Mouse (Mus musculus) hindbrain, embryonic 11.5 days (tissue): Measurements from ENCODE around the gene Myo1b. TPM values are rescaled to one million over a fixed set of nuclear protein-coding genes. Genes with fewer than 3 reads are reported as not detected.
"Not testable (repeated sequence)": the region's sequence is repeated elsewhere in the genome, so short reads cannot be mapped to it uniquely, and the experiment has no call there.

Experiments used
- ATAC-seq: fragments of 200-750 bp; cut with Nextera tagmentation; 2 replicates; pipeline ENCODE4 v1.8.0; 2017; ENCODE audit warnings: mild to moderate bottlenecking, moderate TSS enrichment, moderate library complexity; ENCODE audit not compliant: low FRiP score
- DNase-seq: peaks from one replicate; pipeline ENCODE4 v3.0.0-alpha.2; 2015; ENCODE audit warnings: low spot score
- H3K27ac ChIP-seq: fragments of 300-500 bp; sonication (generic); 2 replicates; pipeline ENCODE4 v1.5.1; 2014; ENCODE audit warnings: mild to moderate bottlenecking, low read depth, low read length
- H3K27me3 ChIP-seq: fragments of 300-500 bp; sonication (generic); 2 replicates; pipeline ENCODE4 v1.6.1; 2014; ENCODE audit warnings: mild to moderate bottlenecking, low read length, moderate library complexity, mixed read lengths; ENCODE audit not compliant: control insufficient read depth, insufficient read depth
- H3K36me3 ChIP-seq: fragments of 300-500 bp; sonication (generic); 2 replicates; pipeline ENCODE4 v1.6.1; 2014; ENCODE audit warnings: mild to moderate bottlenecking, low read length, moderate library complexity, mixed read lengths; ENCODE audit not compliant: control insufficient read depth, insufficient read depth
- H3K4me1 ChIP-seq: fragments of 300-500 bp; sonication (generic); replicated peaks from 2 replicates; pipeline ENCODE4 v1.6.1; 2014; ENCODE audit warnings: low read length, mixed read lengths; ENCODE audit not compliant: control insufficient read depth, insufficient read depth
- H3K4me2 ChIP-seq: fragments of 300-500 bp; sonication (generic); replicated peaks from 2 replicates; pipeline ENCODE4 v1.6.1; 2014; ENCODE audit warnings: mild to moderate bottlenecking, low read depth, low read length
- H3K4me3 ChIP-seq: fragments of 300-500 bp; sonication (generic); 2 replicates; pipeline ENCODE4 v1.5.1; 2014; ENCODE audit warnings: low read depth, low read length
- H3K9ac ChIP-seq: fragments of 300-500 bp; sonication (generic); 2 replicates; pipeline ENCODE4 v1.6.1; 2014; ENCODE audit warnings: low read depth, low read length
- H3K9me3 ChIP-seq: fragments of 300-500 bp; sonication (generic); 2 replicates; pipeline ENCODE4 v1.6.1; 2016; ENCODE audit warnings: low read length; ENCODE audit not compliant: control insufficient read depth
- WGBS: fragments of 180-500 bp; shearing (Covaris S2); extraction: QIAGEN DNeasy Blood & Tissue Kit; methylation state at CpG from one replicate; pipeline ENCODE4 v1.1.7; 2014; 5-methylcytosine and 5-hydroxymethylcytosine counted together
- polyA plus RNA-seq: library from polyadenylated mRNA; unstranded; fragments of >200 nt; fragmentation: Nextera tagmentation; extraction: Ambion mirVana; gene quantifications from 2 replicates; pipeline ENCODE4 v1.2.1, GENCODE M21; 2014

The Myo1b gene
- polyA plus RNA-seq, 1 experiment from 2014 or later = 156 TPM

- H3K27ac ChIP-seq = no peak overlapping the region
- no peak for ATAC-seq
Observed at GRCm38 (mm10) chr1:51872493-51873261, 43.2 kb downstream of the Myo1b start.

GRCm38 (mm10) chr1:51871234-51871633 is 44.6 kb downstream of the Myo1b start:
- 75% methylated on average over 2 of the region's 2 CpGs for WGBS
- not testable (repeated sequence) for H3K36me3 ChIP-seq, H3K9me3 ChIP-seq, DNase-seq, H3K4me3 ChIP-seq, H3K4me2 ChIP-seq, H3K9ac ChIP-seq, ATAC-seq, H3K27ac ChIP-seq, H3K4me1 ChIP-seq, H3K27me3 ChIP-seq

More at GRCm38 (mm10) chr1:51872493-51873261, 43.2 kb downstream of the Myo1b start:
- H3K9me3 ChIP-seq = no peaks in the 10 kb centered on the region
- H3K4me3 ChIP-seq = no peak overlapping the region
- DNase-seq = no peak
- no peaks in the 10 kb centered on the region for H3K27me3 ChIP-seq
- H3K36me3 ChIP-seq = no peaks in the 10 kb centered on the region
- WGBS = 88% methylated on average over 7 of the region's 7 CpGs
- no peak overlapping the region for H3K4me2 ChIP-seq
- H3K4me1 ChIP-seq = no peaks in the 10 kb centered on the region
- no peak overlapping the region for H3K9ac ChIP-seq

- Histone ChIP-seq H3K27me3 (no peaks in the 10 kb centered on the region), H3K36me3 (no peaks in the 10 kb centered on the region), H3K9me3 (no peaks in the 10 kb centered on the region), H3K4me1 (no peaks in the 10 kb centered on the region), H3K4me3 (no peak overlapping the region), H3K9ac (no peak overlapping the region), H3K27ac (no peak overlapping the region), H3K4me2 (no peak overlapping the region)
- WGBS = 95% methylated on average over 8 of the region's 8 CpGs
- no peak for DNase-seq
- no peak for ATAC-seq
Observed at GRCm38 (mm10) chr1:51862828-51863421, 52.9 kb downstream of the Myo1b start.

GRCm38 (mm10) chr1:51860837-51861236 is 55.0 kb downstream of the Myo1b start:
- no peaks in the 10 kb centered on the region for H3K27me3 ChIP-seq
- no peak overlapping the region for H3K9ac ChIP-seq
- H3K4me1 ChIP-seq = no peaks in the 10 kb centered on the region
- no peaks in the 10 kb centered on the region for H3K9me3 ChIP-seq
- no peak overlapping the region for H3K4me2 ChIP-seq
- no peak for ATAC-seq
- 96% methylated on average over 10 of the region's 10 CpGs for WGBS
- no peak overlapping the region for H3K4me3 ChIP-seq
- H3K36me3 ChIP-seq = no peaks in the 10 kb centered on the region
- DNase-seq = no peak
- no peak overlapping the region for H3K27ac ChIP-seq

- no peak overlapping the region for H3K9ac ChIP-seq
- 89% methylated on average over 4 of the region's 4 CpGs for WGBS
- H3K4me2 ChIP-seq = no peak overlapping the region
Observed at GRCm38 (mm10) chr1:51856946-51857345, 58.9 kb downstream of the Myo1b start.

GRCm38 (mm10) chr1:51856245-51856915 is 59.5 kb downstream of the Myo1b start:
- ATAC-seq (no peak), DNase-seq (no peak)
- Histone ChIP-seq H3K27me3 (no peaks in the 10 kb centered on the region), H3K27ac (no peak overlapping the region), H3K4me3 (no peak overlapping the region), H3K4me1 (no peaks in the 10 kb centered on the region), H3K4me2 (no peak overlapping the region), H3K36me3 (no peaks in the 10 kb centered on the region), H3K9me3 (no peaks in the 10 kb centered on the region), H3K9ac (no peak overlapping the region)
- WGBS = 91% methylated on average over 11 of the region's 11 CpGs

More at GRCm38 (mm10) chr1:51856946-51857345, 58.9 kb downstream of the Myo1b start:
- Histone ChIP-seq H3K27ac (no peak overlapping the region), H3K9me3 (no peaks in the 10 kb centered on the region), H3K36me3 (no peaks in the 10 kb centered on the region), H3K4me3 (no peak overlapping the region), H3K4me1 (no peaks in the 10 kb centered on the region), H3K27me3 (no peaks in the 10 kb centered on the region)
- DNase-seq (no peak), ATAC-seq (no peak)

- WGBS = 71% methylated on average over 10 of the region's 10 CpGs
Observed at GRCm38 (mm10) chr1:51855541-51856244, 60.2 kb downstream of the Myo1b start.

GRCm38 (mm10) chr1:51852314-51852713 is 63.6 kb downstream of the Myo1b start:
- Histone ChIP-seq H3K9ac (no peak overlapping the region), H3K4me2 (no peak overlapping the region), H3K36me3 (no peaks in the 10 kb centered on the region), H3K9me3 (no peaks in the 10 kb centered on the region), H3K27me3 (no peaks in the 10 kb centered on the region), H3K27ac (no peak overlapping the region), H3K4me1 (no peaks in the 10 kb centered on the region), H3K4me3 (no peak overlapping the region)
- DNase-seq = no peak
- no peak for ATAC-seq
- 70% methylated on average over 5 of the region's 5 CpGs for WGBS

More at GRCm38 (mm10) chr1:51855541-51856244, 60.2 kb downstream of the Myo1b start:
- Histone ChIP-seq H3K27me3 (no peaks in the 10 kb centered on the region), H3K4me1 (no peaks in the 10 kb centered on the region), H3K4me2 (no peak overlapping the region), H3K9me3 (no peaks in the 10 kb centered on the region), H3K4me3 (no peak overlapping the region), H3K36me3 (no peaks in the 10 kb centered on the region), H3K9ac (no peak overlapping the region), H3K27ac (no peak overlapping the region)
- DNase-seq (no peak), ATAC-seq (no peak)
